Mouse (Mus musculus): Measurements from ENCODE around the gene Klf12. TPM values are rescaled to one million over a fixed set of nuclear protein-coding genes. Genes with fewer than 3 reads are reported as not detected.

The Klf12 gene
- total RNA-seq, 1 experiment from 2014 or later, result 1.1 TPM

DNA sequence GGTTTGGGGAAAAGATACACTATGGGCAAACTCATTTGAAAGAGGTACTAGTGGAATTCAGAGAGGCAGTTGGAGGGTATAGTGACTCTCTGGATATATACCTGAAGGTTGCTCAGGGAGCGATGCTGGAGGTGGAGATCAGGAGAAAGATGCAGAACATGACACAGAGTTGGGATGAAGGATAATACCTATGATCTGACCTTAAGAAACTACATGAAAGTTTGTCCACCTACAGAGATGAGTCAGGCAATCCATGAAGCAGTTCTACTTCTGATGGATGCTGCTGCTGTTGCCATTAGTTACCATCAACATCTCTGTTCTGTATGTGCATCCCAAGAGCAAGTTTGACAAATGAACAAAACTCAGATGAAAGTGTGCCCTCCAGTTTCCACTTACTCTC is 222.0 kb downstream of the Klf12 start:
- ATAC-seq (replicated peaks; ENCODE audit: low read depth, poor library complexity, severe bottlenecking), result no peak

DNA sequence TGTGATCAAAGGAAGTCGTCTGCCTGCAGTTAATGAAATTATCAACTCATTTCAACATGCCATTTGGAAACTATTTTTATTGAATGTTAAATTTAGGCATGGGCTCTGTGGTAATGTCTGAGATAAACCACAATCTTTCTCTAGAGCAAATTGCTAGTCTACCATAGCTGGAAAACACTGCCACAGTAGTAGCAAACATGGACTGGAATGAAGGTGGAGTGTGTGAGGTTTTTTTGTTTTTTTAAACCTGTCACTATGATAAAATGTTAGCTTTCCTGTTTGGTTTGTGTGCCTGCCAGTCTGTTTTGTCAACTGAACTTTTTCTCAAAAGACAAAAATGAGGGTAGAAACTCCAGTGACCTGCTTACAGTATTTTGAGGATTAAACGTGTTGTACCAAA is 230.3 kb downstream of the Klf12 start:
- ATAC-seq (replicated peaks; ENCODE audit: low read depth, poor library complexity, severe bottlenecking), result no peak

DNA sequence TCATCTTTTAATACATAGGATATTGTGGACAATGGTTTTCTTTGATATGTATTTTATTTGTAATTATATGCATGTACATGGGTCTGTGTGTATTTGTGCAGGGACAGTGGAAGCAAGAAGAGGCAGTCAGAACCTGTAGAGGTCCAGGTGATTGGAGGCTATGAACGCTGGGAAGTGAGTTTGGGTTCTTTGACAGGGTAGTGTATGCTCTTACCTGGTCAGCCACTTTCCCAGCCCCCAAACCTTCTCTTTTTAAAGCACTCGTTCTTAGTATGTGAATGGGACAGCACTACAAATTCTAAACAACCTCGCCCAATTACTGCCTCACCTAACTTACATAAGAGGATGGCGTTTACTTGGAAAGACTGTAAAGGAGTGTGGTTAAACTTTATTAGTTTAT is 231.0 kb downstream of the Klf12 start:
- no peak for ATAC-seq (replicated peaks; ENCODE audit: low read depth, poor library complexity, severe bottlenecking)

DNA sequence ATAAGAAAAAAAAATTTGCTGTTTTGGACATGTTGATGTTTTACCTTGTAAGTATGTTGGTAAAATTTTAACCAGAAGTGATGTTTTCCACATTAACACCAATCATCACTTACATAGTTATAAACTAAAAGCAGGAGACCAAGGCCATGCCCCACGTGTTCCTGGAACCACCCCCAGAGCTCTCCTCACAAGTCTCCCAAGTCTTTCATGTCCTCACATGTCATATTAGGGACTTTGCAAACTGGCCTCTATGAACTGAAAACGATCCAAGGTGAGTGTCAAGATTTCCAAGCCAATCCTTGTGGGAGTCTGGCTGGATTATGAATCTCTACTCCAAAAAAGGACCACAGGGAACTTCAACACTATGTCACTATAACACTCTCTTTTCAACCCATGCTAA is 231.6 kb downstream of the Klf12 start:
- ATAC-seq (replicated peaks; ENCODE audit: low read depth, poor library complexity, severe bottlenecking), result no peak

DNA sequence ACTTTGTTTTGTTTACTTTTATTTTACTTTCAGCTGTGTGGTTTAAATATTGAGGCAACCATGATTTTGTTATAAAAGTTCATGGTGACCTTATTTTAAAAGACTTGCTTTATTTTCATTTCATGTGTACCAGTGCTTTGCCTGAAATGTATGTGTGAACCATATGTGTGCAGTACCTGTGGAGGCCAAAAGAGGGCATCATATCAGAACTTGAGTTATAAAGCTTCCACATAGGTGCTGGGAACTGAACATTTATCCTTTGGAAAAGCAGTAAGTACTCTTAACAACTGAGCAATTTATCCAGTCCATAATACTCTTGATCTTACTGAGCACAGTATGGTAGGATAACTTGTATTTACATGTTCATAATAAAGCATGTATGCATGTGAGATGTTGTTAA is 239.0 kb downstream of the Klf12 start:
- ATAC-seq (replicated peaks; ENCODE audit: low read depth, poor library complexity, severe bottlenecking), result no peak

DNA sequence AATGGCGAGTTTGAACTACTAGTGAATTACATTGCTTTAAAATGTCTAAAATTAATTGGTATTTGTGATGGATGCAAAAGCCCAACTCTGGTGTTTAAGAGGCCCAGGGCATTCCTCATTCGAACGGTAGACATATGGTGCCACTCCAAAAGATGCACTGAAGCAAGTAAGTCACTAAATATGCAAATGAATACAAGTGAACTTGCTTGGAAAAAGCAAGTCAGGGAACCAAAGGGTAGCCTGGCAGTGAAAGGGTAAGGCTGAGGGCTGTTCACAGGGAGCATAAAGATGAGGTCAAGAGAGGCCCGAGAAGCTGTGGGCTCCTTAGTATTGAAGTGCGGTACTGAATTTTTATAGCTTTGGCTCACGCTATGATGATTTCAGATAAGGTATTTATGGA is 242.7 kb downstream of the Klf12 start:
- ATAC-seq (replicated peaks; ENCODE audit: low read depth, poor library complexity, severe bottlenecking), result no peak

DNA sequence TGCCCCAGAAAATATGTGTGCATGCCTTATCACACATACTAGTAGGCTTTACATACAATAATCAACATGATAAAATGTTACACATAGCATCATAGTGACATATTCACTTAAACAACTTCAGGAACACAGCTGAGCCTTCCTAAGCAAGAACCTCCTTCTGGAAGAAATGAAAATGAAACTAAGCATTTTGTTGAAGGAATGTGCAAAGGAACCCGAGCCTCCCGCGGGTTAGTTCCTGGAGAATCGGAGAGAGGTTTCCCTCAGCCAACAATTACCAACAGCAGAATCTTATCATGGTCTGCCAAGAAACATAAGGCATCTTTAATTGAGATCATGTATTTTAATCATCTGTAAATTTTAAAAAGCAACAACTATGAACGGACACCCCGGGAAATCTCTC is 257.8 kb downstream of the Klf12 start:
- ATAC-seq (replicated peaks; ENCODE audit: low read depth, poor library complexity, severe bottlenecking), result no peak

DNA sequence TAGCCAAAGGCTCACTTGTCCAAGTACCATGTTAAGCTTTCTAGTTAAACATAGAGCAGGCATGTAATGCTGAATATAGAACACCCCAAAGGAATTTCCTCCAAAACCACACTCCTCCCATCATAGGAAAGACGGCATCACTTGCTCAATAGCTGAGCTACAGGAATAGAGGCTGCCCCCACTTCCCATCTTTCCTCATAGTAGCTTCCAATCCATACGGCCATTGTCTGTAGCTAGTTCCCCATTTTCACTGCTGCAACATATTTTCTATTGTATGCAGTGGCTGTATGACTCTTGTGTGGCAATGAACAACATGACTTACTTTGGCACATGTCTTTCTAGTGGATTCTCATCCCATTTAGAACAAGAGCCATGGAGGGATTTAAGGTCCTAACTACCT is 267.3 kb downstream of the Klf12 start:
- peak; percentile 29 for ATAC-seq (replicated peaks; ENCODE audit: low read depth, poor library complexity, severe bottlenecking)

DNA sequence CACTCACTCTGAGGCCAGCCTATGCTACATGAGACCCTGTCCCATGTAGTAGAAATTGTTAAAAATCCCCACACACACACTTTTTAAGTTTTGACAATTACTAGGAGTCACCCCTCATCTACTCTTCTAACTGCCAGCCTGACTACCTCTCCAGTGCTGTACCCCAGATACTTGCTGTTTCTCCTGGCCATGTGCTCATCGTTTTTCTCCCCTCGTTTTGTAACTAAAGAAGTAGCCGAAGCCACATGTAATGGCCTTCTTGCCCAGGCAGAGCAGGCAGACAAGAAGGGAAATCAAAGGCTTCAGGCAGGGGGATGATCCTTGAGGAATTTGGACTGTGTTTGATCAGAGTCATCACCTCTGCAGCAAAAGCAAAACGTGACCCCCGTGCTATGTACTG is 274.0 kb downstream of the Klf12 start:
- ATAC-seq (replicated peaks; ENCODE audit: low read depth, poor library complexity, severe bottlenecking), result no peak

DNA sequence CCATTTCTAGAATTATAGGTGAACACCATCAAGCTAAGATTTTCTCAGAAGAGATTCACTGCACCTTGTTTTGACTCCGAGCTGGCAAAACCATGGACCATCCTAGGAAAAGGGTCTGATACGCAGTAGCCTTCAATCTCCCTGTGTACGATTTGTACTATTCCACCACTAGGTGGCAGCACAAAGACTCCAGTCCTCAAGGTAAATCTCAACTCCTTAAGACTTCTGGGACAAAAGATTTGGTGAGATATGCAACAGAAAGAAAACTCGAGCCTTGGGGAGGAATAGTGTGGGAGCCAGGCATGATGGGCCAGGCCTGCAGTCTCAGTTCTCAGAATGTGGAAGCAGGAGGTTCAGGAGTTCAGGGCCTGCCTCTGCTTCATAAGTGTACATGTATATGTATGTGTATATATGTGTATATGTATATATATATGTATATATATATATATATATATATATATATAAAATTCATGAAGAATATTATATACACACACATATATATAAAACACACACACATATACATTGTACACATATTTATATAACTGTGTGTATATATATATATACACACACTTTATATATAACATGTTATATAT is 274.6 kb downstream of the Klf12 start:
- peak; percentile 78 for ATAC-seq (replicated peaks; ENCODE audit: low read depth, poor library complexity, severe bottlenecking)

DNA sequence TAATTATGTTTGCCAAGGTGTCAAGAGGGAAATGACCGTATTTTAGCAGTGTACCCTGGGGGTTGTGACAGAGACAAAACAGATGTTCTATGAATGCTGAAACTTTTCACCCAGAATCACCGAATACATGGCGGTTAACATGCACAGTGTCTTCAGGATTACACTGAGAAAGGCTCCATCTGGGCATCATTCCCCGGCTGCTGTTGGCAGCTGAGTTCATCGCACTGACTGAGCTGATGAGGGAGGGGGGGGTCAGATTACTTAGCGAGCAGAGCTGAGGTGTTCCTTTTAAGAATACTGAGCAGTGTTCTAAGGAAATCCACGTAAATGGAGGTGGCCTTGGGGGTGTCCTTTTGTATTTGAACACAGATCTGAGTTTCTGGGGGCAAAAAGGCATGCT is 301.0 kb downstream of the Klf12 start:
- no peak for ATAC-seq (replicated peaks; ENCODE audit: low read depth, poor library complexity, severe bottlenecking)

DNA sequence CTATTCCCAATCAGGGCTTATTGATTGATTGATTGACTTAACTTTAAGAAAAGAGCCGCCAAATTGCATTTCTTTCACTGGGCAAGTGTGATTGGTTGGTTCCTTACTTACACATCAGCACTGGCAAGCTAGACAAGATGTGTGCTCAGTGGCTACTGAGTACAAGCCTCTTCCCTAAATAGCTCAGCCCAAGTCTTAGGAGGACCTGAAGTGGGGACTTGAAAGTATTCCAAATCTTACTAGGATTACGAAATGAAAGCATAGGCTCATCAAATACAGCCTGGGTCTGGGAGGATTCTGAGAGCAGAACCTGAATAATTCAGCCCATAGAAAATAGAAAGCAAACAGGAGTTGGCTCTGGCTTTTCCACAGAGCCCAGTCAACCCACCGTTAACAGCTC is 303.3 kb downstream of the Klf12 start:
- no peak for ATAC-seq (replicated peaks; ENCODE audit: low read depth, poor library complexity, severe bottlenecking)

DNA sequence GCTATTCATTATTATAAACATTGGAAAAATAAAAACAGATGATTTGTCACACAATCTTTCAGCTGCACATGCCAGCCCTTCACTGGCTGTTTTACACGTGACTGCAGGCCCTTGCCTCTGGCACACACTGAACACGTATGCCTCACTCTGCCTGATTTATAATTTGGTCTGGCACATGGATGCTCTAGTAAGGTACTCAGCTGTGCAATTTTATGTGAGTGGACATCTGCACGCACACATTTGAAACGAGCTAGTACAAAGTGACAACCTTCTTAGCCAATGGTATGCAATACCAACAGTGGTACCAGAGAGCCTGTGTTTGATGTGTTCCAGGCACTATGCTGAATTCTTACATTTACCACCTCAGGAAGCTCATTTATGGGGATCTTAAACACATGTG is 316.6 kb downstream of the Klf12 start:
- no peak for ATAC-seq (replicated peaks; ENCODE audit: low read depth, poor library complexity, severe bottlenecking)

DNA sequence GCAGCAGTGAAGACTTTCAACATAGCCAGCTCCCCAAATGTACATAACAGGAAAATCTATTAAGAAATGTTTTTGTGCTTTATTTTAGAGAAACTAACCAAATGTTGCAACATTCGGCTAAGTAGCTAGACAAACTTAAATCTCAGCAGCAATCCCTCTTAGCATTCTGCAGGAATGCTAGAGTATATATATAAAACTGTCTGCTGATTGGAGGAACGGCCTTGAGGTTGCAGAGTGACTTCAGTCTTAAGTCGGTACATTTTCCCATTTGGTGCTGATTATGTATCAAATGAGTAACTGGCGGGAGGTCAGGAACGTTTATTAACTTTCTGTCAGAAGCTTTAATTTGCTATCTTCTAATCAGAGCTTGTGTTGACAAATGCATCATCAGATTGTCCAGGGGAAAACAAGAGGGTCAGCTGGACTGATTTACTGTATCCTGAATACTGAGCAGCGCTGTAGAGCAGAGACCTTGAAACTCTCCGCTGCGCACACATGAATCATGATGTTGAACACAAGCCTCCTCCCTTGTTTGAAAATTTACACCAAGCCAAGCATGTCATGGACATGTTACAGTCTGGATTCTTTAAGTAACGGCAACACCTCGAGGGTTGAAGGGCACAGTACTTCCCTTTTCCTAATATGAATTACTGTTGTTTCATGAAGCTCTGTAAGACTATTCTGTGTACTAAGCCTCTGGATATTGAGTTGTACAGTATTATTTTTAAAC is 323.8 kb downstream of the Klf12 start:
- no peak for ATAC-seq (replicated peaks; ENCODE audit: low read depth, poor library complexity, severe bottlenecking)

DNA sequence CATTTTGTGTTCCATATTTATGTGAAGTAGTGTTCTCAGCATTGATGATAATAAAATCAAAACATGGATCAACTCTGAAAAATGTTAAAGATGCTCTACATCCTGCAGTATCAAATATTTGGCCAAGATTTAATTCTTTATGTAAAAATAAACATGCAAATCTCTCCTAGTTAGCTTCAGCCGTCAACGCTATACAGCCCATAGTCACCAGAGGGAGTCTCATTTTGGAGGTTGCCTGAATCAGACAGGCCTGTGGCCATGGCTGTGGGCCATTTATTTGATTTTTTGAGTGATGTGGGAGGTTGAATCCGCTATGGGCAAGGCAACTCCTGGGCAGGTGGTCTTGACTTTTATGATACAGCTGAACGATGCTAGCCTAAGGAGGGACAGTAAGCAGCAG is 329.3 kb downstream of the Klf12 start:
- ATAC-seq (replicated peaks; ENCODE audit: low read depth, poor library complexity, severe bottlenecking), result no peak

DNA sequence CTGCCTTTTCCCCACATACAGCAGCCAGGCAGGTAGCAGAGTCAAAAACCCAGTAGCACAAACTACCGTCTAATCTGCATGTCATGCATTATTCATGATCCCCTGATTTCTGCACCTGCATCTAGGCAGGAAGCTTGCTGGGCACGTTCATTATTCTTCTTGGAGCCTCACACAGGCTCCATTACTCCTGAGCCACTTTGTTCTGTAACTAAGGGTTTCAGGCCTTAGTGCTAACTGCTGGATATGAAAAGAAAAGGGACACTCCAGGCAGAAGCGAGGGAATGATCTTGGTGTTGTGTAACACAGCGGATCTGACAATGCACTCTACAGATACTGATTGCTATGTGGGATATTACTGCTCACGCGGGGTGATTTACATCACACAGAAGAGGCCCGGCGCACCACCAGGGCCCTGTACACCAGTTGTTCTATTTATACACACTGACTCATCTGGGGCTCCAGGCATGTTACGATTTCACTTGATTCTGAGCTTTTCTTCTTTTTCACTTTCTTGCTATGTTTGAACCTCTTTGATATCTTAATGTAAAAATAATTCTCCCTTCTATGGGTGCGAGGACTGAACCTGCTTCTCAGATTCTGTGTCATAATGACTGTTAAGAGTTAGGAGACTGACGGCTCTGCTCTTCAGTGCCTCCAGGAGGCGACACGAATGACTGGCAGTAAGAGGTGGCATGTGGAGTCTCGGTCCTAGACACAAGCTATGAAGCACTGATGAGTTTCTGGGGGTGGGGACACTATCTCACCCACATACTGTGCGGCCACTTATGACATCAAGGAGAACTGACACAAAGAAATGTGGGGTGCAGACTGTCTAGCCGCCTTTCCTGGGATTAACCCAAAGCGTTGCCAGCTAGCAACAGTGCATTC is 340.0 kb downstream of the Klf12 start:
- no peak for ATAC-seq (replicated peaks; ENCODE audit: low read depth, poor library complexity, severe bottlenecking)

DNA sequence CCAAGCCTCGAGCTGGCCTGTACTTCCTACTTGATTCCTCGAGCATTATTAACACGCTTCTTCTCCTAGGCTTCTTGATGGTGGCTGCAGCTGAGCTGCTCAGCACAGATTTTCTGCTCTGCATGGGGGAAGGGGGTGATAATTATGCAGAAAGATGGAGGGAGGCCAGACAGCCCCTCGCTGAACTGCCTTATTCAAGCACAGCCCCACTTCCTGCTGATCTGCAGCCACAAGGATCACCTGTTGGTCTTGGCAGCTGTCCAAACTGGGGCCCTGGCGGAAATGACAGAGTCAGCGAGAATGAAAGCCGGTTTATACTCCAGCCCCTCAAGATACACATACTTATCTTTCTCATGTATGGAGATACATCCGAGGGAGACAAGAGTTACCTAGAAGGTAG is 341.3 kb downstream of the Klf12 start:
- ATAC-seq (replicated peaks; ENCODE audit: low read depth, poor library complexity, severe bottlenecking), result peak; percentile 72

DNA sequence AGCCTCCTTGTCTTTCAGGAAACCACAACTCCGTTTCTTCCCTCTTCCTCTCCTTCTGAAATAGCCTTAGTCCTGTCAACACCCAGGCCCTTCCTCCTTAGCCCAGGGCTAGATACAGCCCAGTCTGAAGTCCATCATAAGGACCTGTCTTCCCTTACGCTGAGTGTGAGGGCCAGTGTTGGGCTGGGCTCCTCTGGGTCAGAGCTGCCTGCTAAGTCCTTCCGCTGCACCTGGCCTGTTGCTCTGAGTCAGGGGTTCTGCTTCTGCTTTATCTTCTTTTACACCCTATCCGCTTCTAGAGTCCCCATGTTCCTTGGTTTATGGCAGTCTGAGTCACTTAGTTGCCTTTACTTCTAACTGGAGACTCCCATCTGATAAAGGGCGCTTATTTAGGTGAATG is 351.0 kb downstream of the Klf12 start:
- ATAC-seq (replicated peaks; ENCODE audit: low read depth, poor library complexity, severe bottlenecking), result peak; percentile 85

DNA sequence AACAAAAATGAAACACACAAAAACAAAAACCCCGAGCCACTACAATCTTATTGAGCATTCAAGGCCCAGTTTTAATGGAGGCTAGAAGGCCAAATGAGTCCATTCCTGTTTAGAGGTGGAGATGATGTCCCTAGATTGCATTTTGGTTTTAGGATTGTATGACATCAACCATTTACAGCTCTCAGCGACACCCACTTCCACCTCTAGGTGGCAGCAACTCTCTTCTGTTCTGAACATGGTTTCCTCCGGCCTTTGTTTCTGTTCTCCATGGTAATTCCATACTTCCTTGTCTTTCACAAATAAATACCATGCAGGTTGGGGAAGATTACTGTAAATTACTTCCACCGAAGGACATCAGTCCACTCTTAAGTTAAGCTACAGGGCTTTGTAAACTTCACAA is 352.6 kb downstream of the Klf12 start:
- peak; percentile 77 for ATAC-seq (replicated peaks; ENCODE audit: low read depth, poor library complexity, severe bottlenecking)

DNA sequence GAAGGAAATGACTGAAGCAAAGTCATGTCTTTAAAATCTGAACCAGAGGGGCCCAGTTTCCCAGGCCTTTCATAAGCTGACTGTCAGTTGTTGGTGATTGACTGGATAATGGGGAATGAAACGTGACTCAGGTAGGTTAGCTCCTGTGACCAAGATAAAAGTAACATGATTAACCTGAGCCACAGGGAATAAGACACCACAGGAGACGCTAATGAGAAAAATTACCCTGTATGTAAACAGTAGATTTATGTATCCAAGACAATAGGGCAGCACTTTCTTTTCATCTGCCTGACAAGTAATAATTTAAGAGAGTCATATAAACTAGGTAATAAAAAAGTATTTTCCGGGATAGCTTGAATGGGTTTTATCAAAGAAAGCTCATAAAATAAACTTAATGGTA is 372.6 kb downstream of the Klf12 start:
- no peak for ATAC-seq (replicated peaks; ENCODE audit: low read depth, poor library complexity, severe bottlenecking)

DNA sequence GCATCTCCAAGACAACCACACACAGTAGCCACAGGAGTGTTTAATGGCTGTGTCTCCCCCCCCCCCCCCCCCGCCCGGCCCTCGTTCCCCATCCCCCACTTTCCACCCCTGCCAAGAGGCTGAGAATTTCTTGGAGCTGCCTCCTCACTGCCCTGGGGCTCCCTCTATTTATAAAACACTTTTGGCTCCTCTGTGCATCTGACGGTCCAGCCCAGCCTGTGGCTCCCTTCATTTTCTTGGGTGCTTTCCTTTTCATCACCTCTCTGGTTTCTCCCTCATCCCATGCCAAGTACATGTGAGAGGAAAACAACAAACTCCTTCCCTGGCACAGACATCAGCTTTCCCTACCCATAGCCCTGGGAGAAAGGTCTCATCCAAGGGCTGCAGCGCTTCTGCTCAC is 373.6 kb downstream of the Klf12 start:
- ATAC-seq (replicated peaks; ENCODE audit: low read depth, poor library complexity, severe bottlenecking), result no peak
